Mouse (Mus musculus): ENCODE data around the gene Tmem178.

Tmem178 gene

DNA sequence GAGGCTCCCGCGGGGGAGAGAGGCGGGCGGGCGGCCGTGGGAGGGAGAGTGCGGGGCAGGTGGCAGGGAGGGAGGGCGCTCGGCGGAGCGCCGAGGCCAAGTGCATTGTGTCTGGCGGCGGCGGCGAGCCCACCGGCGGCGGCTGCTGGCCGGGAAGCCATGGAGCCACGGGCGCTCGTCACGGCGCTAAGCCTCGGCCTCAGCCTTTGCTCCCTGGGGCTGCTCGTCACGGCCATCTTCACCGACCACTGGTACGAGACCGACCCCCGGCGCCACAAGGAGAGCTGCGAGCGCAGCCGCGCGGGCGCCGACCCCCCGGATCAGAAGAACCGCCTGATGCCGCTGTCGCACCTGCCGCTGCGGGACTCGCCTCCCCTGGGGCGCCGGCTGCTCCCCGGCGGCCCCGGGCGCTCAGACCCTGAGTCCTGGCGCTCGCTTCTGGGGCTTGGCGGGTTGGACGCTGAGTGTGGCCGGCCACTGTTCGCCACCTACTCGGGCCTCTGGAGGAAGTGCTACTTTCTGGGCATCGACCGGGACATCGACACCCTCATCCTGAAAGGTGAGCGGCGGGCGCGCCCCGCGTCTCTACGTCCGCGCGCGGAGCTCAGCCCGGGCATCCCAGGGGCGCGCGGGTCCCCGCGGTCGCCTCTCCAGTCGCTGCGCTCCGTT lies at the start of gene Tmem178:
Gene Tmem178, plus strand, starts transcription at position 103 of the 669 bp plus-strand sequence.
- DNase-seq (ENCODE audit: low spot score in 2 of 2) = no peak

DNA sequence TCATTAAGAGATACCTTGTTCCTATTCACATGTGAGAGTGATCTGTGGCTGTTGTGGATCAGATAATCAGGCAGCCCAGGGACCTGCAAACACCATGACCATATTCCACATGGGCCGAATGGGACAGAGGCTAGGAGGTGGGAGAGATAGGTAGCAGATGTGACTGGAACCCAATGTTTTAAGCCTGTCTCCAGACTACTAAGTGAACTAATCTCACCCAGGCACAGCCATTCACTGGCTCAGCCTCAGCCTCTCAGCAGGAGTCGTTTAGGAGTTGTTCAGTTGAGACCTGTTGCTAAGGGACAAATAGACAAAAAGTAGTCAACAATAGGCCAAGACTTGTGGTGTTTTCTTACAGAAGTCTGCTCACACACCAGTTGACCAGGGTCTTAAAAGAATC lies 48.0 kb upstream of the Tmem178 start:
- DNase-seq (ENCODE audit: low spot score in 2 of 2) = no peak

GRCm38 (mm10) chr17:80897709-80898440 lies 46.6 kb upstream of the Tmem178 start:
- no peak for DNase-seq (ENCODE audit: low spot score in 2 of 2)

- no peak for DNase-seq (ENCODE audit: low spot score in 2 of 2)
Observed at GRCm38 (mm10) chr17:80899513-80900199, 44.8 kb upstream of the Tmem178 start.

- no peak for DNase-seq (ENCODE audit: low spot score in 2 of 2)
Observed at GRCm38 (mm10) chr17:80900200-80900520, 44.3 kb upstream of the Tmem178 start.

DNA sequence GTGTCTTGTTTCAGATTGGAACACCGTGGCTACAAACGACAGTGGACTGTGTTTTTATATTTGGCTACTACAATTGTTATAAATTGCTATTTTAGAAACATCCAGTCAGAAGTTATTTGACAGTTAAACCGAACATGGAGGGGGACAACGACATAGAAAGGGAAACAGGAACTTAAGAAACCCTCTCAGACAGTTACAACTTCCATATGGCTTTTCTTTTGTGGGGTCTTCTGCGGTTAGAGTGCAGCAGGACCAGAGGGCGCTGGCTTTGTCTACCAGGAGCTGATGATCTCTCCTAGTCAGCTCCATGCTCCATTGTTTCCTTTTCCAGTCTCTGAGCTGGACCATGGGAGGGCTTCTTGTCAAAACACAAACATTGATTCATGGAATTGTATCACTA lies 42.5 kb upstream of the Tmem178 start:
- DNase-seq (ENCODE audit: low spot score in 2 of 2) = no peak

DNA sequence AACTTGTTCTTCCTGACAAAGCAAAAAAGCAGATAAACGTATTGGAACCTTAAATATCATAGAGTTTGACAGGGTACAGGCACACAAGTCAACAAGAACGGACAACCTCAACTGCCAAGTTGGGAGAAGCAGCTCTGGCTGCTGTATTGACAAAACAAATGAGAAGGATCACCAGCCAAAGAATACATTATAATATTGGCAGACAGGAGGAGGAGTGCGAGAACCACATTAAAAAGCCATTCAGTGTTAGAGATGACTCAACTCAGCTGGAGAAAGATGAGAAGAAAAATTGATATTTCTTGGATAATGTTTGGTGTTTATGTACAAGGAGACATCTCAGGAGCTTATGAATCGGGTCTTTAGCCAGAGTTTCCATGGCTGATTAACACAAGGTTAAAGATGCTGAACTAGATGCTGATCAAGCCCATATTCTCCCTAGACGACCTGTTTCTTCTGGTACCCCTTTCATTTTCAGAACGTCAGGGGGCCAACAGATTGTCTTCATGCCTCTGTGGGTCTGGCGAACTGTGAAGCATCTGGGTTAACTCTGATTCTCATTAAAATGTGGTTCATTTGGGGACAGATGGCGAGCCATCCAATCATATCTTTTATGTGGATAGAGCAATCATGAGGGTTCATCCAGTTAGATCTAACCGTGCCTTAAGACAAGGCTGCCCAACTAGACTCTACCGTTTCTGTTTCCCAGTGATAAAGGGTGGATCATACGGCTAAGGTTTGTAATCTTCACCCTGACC lies 41.1 kb upstream of the Tmem178 start:
- DNase-seq (ENCODE audit: low spot score in 2 of 2) = no peak

DNA sequence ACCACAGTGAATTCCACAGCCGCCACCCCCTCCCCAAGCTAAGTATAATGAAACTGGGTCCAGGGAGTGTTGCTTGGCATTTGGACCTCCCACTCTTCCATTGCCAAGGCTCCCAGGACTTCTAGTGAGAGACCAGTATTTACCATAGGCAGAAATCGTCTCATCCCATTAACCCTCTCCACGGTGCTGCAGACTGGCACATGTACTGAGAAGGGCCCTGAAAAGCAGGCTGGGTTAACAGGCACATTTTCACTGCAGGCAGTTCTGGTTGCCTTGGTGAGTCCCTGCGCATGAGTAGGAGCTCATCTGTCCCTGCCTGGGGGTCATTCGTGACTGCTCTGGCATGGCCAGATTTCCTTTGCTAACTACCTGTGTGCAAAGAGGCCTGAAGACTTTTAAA lies 40.4 kb upstream of the Tmem178 start:
- DNase-seq (ENCODE audit: low spot score in 2 of 2) = no peak

- DNase-seq (ENCODE audit: low spot score in 2 of 2) = no peak
Observed at GRCm38 (mm10) chr17:80915666-80916065, 28.8 kb upstream of the Tmem178 start.

GRCm38 (mm10) chr17:80919261-80919660 lies 25.2 kb upstream of the Tmem178 start:
- no peak for DNase-seq (ENCODE audit: low spot score in 2 of 2)

- DNase-seq (ENCODE audit: low spot score in 2 of 2) = peak in 1 of 2 experiments; percentile 30
Observed at GRCm38 (mm10) chr17:80921286-80922134, 22.9 kb upstream of the Tmem178 start.

DNA sequence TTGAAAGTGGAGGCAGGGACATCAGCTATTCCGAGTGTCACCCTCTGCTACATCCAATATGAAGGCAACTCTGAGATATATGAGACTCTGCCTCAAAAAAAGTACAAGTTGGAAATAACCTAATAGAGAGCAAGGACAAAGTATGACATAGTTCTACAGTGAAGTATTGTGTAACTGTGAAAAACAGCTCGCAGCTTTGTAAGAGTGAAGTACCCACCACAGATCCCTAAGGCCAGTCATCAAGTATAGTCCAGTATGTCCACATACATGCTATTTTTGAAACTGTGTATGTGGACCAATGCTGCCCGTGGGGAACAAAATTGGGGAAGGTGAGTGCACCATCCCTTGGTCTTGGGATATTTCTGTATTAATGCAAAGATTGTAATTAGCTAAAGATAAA lies 18.9 kb upstream of the Tmem178 start:
- DNase-seq (ENCODE audit: low spot score in 2 of 2) = no peak

DNA sequence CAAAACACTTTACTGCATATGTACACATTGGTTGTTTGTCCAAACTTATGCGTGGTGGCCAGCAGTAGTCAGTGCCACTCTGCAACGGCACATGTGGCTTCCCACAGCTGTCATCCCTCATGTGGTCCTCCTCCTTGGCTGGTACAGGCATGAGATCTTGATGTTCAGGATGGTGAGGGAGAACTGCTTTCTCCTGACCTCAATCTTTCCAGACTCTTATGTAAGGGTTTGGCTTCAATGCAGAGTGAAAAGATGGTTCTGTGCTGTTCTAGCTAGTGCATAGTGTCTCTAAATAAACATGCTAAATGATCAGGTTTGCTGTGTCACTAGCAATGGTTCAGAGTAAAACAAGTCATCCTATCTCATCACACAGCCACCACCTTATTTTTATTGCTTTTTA lies 17.3 kb upstream of the Tmem178 start:
- no peak for DNase-seq (ENCODE audit: low spot score in 2 of 2)

DNA sequence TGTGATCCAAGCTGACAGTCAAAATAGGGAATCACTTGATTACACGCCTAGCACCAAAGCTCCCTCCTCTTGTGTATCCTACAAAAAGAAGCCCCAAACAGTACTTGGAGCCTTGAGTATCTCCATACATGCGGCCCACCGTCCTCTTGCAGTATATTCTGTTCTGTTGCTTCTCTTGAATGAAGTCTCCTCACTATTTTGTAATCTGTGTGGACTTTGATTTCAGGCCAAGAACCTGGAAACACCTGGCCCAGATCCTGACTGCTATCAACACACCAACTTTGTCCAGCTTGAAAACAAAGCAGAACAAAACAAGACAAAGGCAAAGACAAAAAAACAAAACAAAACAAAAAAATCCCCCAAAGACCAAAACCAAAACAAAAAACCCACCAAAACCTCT lies 11.7 kb upstream of the Tmem178 start:
- no peak for DNase-seq (ENCODE audit: low spot score in 2 of 2)

DNA sequence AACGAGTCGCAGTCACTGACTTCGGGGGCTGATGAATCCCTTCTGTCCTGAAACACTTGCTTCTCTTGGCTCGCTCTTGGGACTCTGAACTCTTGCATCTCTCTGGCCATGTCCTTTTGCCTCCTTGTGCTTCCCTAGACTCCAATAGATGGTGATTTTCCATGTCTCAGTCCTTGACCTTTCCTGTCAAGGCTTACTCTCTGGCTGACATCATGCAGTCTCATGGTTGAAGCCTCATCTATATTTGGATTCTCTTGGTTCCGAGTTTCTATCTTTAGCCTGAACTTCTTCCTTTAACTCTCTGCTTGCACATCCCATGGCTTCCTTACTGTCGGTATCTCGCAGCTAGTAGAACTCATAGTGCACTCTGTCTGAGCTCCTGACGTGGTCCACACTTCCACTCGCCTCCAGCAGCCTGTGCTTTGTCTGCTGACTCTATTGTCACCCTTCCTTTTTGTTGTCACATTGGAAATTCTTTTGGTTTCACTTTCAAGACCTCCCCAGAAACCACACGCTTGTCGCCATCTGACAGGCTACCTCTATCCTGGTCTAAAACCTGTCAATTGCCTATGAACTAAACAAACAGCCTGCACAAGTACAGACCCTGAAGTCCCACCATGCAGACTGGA lies 10.9 kb upstream of the Tmem178 start:
- no peak for DNase-seq (ENCODE audit: low spot score in 2 of 2)

- DNase-seq (ENCODE audit: low spot score in 2 of 2) = no peak
Observed at GRCm38 (mm10) chr17:80935807-80936519, 8.5 kb upstream of the Tmem178 start.

DNA sequence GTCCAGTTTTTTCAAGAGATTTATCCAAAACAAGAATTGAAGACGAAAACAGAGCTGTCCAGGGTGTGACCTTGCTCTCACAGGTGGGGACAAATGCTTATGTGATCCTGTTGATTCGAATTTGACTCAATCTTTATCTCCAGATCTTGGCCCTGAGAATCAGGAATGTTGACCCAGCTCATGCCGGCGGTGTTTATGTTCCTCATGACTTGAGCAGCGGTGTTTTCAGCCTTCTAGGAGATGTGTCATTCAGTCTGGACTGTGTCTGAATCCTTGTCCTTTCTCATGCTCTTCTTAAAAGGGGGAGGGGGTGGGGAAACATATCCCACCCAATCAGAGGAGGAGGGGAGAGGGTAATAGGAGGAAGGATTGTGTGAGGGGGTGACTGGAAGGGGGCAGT lies 7.9 kb upstream of the Tmem178 start:
- no peak for DNase-seq (ENCODE audit: low spot score in 2 of 2)

DNA sequence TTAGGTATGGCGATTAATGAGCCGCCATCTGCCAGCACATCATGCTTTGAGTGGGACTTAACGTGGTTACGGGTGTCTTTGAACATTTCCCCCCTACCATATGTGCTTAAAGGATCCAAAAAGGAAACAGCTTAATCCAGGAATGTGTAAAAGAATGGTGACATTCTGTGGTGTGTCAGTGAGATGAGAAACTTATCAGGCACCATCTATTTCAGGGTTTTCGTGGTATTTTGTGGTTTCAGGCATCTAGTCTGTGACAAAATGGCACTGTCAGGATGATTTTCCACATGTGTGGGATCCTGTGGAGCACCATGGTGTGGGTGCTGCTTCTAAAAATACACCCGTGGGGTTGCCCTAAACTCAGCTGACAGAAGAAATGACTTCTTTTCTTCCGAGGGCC lies 4.6 kb upstream of the Tmem178 start:
- no peak for DNase-seq (ENCODE audit: low spot score in 2 of 2)

GRCm38 (mm10) chr17:80941857-80942256 lies 2.6 kb upstream of the Tmem178 start:
- DNase-seq (ENCODE audit: low spot score in 2 of 2) = no peak

DNA sequence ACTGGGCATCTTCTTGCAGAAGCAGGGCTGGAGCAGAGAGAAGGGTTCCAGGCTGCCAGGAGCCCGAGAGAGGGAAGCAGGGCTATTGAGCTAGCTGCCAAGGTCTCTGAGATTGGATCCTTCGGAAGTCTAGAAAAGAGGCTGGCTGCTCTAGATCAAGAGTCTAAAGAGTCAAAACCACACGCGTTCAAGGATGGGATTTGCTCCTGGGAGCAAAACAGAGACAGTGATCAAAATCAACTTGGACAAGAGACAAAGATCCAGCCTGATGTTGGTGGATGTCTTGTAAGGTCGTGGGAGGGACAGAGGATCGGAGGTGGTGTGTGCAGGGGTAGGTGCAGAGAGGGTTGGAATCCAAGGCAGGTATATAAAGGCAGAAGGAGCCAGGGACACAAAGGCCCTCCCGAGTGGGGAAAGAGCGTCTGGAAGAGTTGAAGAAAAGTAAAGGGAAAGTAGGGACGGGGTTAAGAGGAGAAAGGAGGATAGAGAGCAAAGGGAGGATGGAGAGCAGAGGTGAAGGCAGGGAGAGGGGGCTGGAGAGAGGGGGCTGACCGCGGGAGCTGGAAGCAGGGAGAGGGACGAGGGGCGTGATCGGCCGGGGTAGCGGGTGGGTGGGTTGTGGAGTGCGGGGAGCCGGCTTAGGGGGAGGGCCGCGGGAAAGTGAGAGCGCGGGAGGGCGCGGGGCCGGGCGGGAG lies 450 bp upstream of the Tmem178 start:
- DNase-seq (ENCODE audit: low spot score in 2 of 2) = no peak

All from left cerebral cortex, adult 9 months (tissue).